Mouse (Mus musculus) CH12.LX (cell line): ENCODE measurements around the gene Bcl2l15. TPM values are rescaled to one million over a fixed set of nuclear protein-coding genes. Genes with fewer than 3 reads are reported as not detected.
"Not testable (repeated sequence)": the region's sequence is repeated elsewhere in the genome, so short reads cannot be mapped to it uniquely, and the experiment has no call there.

Experiments used
- DNase-seq: peaks from one replicate; pipeline ENCODE4 v3.0.0-alpha.2; 2013; ENCODE audit errors: extremely low read depth
- H3K27ac ChIP-seq: 2 replicates; pipeline ENCODE4 v1.5.1; 2012; ENCODE audit warnings: low read depth, mild to moderate bottlenecking, control low read depth, moderate library complexity; ENCODE audit not compliant: insufficient read depth
- H3K27me3 ChIP-seq: replicated peaks from 2 replicates; pipeline ENCODE3; 2012; ENCODE audit warnings: inconsistent platforms
- H3K36me3 ChIP-seq, 2 experiments: replicated peaks in 1 of 2; 2 replicates each; pipeline versions ENCODE3 to v1.6.1; 2012; ENCODE audit warnings: inconsistent platforms in 1 of 2, low read length in 1 of 2, mild to moderate bottlenecking in 1 of 2, mixed read lengths in 1 of 2, moderate library complexity in 1 of 2; ENCODE audit not compliant: control insufficient read depth in 1 of 2, insufficient read depth in 1 of 2
- H3K4me1 ChIP-seq, 2 experiments: 2 replicates each; pipeline ENCODE4 v1.6.1; 2012; ENCODE audit warnings: inconsistent platforms in 1 of 2, moderate library complexity in 1 of 2; ENCODE audit not compliant: insufficient read depth in 2 of 2, control insufficient read depth in 1 of 2
- H3K4me2 ChIP-seq: 2 replicates; pipeline ENCODE4 v1.6.1; 2012; ENCODE audit warnings: low read depth, mild to moderate bottlenecking, control low read depth; ENCODE audit not compliant: poor library complexity, insufficient read depth, severe bottlenecking
- H3K4me3 ChIP-seq, 3 experiments: fragments of 150-350 bp in 1 of 3; sonication (generic) in 1 of 3; replicated peaks in 1 of 3; 2 replicates each; pipeline versions ENCODE3 to v1.5.1; 2011 to 2012; ENCODE audit warnings: low read depth in 2 of 3, low read length in 2 of 3, mild to moderate bottlenecking in 2 of 3, moderate library complexity in 2 of 3, control low read depth in 1 of 3, improper control_type of control experiment in 1 of 3, inconsistent platforms in 1 of 3, mixed read lengths in 1 of 3; ENCODE audit not compliant: poor library complexity in 1 of 3
- H3K79me2 ChIP-seq: replicated peaks from 2 replicates; pipeline ENCODE4 v1.6.1; 2012; ENCODE audit warnings: mild to moderate bottlenecking, moderate library complexity; ENCODE audit not compliant: control insufficient read depth, poor library complexity, insufficient read depth, severe bottlenecking; ENCODE audit errors: extremely low read depth
- H3K9ac ChIP-seq: 2 replicates; pipeline ENCODE4 v1.6.1; 2012; ENCODE audit warnings: low read depth, mild to moderate bottlenecking, control low read depth, moderate library complexity; ENCODE audit not compliant: insufficient read depth
- H3K9me3 ChIP-seq: replicated peaks from 2 replicates; pipeline ENCODE3; 2012; ENCODE audit warnings: low read length, inconsistent platforms, mixed read lengths
- CHD1 ChIP-seq: IDR thresholded peaks from 2 replicates; pipeline ENCODE4 v1.6.1; 2012; ENCODE audit warnings: low read depth, low read length, improper control_type of control experiment, inconsistent platforms
- CTCF ChIP-seq, 2 experiments: IDR thresholded peaks in 1 of 2; conservative IDR thresholded peaks in 1 of 2; 2 replicates each; pipeline ENCODE4 v1.5.1; 2011 to 2012; ENCODE audit warnings: low read depth in 2 of 2, low read length in 2 of 2, improper control_type of control experiment in 1 of 2, inconsistent platforms in 1 of 2, mild to moderate bottlenecking in 1 of 2, moderate library complexity in 1 of 2
- ELF1 ChIP-seq: IDR thresholded peaks from 2 replicates; pipeline ENCODE4 v1.6.1; 2014; ENCODE audit warnings: low read depth, mild to moderate bottlenecking, inconsistent platforms, low read length, improper control_type of control experiment
- GABPA ChIP-seq: IDR thresholded peaks from 2 replicates; pipeline ENCODE4 v1.6.1; 2012; ENCODE audit warnings: low read depth, low read length, improper control_type of control experiment, inconsistent platforms; ENCODE audit not compliant: insufficient replicate concordance
- HCFC1 ChIP-seq: IDR thresholded peaks from 2 replicates; pipeline ENCODE4 v1.6.1; 2012; ENCODE audit warnings: low read depth, mild to moderate bottlenecking, inconsistent platforms, low read length, improper control_type of control experiment
- IRF4 ChIP-seq: IDR thresholded peaks from 2 replicates; pipeline ENCODE4 v1.6.1; 2014; ENCODE audit warnings: low read depth, mild to moderate bottlenecking, inconsistent platforms, low read length, improper control_type of control experiment
- JUND ChIP-seq: conservative IDR thresholded peaks from 2 replicates; pipeline ENCODE4 v1.6.1; 2011; ENCODE audit warnings: low read depth, low read length, improper control_type of control experiment
- MAFK ChIP-seq: IDR thresholded peaks from 2 replicates; pipeline ENCODE4 v1.6.1; 2011; ENCODE audit warnings: low read length, improper control_type of control experiment; ENCODE audit not compliant: insufficient replicate concordance
- MAZ ChIP-seq: IDR thresholded peaks from 2 replicates; pipeline ENCODE4 v1.6.1; 2012; ENCODE audit warnings: low read depth, mild to moderate bottlenecking, inconsistent platforms, low read length, improper control_type of control experiment, moderate library complexity
- MEF2A ChIP-seq: IDR thresholded peaks from 2 replicates; pipeline ENCODE4 v1.6.1; 2014; ENCODE audit warnings: low read depth, mild to moderate bottlenecking, inconsistent platforms, low read length, improper control_type of control experiment, borderline replicate concordance
- MYC ChIP-seq: IDR thresholded peaks from 2 replicates; pipeline ENCODE4 v1.6.1; 2011; ENCODE audit warnings: low read depth, mild to moderate bottlenecking, improper control_type of control experiment, low read length
- NELFE ChIP-seq: IDR thresholded peaks from 2 replicates; pipeline ENCODE4 v1.6.1; 2011; ENCODE audit warnings: low read depth, low read length, improper control_type of control experiment
- NRF1 ChIP-seq: IDR thresholded peaks from 2 replicates; pipeline ENCODE4 v1.6.1; 2014; ENCODE audit warnings: low read depth, mild to moderate bottlenecking, inconsistent platforms, low read length, improper control_type of control experiment, moderate library complexity
- POLR2AphosphoS2 ChIP-seq: IDR thresholded peaks from 2 replicates; pipeline ENCODE4 v1.6.1; 2011; ENCODE audit warnings: low read depth, low read length, improper control_type of control experiment
- RAD21 ChIP-seq: IDR thresholded peaks from 2 replicates; pipeline ENCODE4 v1.6.1; 2011; ENCODE audit warnings: low read depth, mild to moderate bottlenecking, low read length, improper control_type of control experiment, moderate library complexity
- TBP ChIP-seq: conservative IDR thresholded peaks from 2 replicates; pipeline ENCODE4 v1.6.1; 2011; ENCODE audit warnings: low read depth, low read length, improper control_type of control experiment
- TCF12 ChIP-seq: IDR thresholded peaks from 2 replicates; pipeline ENCODE4 v1.6.1; 2014; ENCODE audit warnings: low read depth, mild to moderate bottlenecking, inconsistent platforms, low read length, improper control_type of control experiment
- USF1 ChIP-seq: IDR thresholded peaks from 2 replicates; pipeline ENCODE4 v1.6.1; 2014; ENCODE audit warnings: low read depth, mild to moderate bottlenecking, inconsistent platforms, low read length, improper control_type of control experiment
- USF2 ChIP-seq: conservative IDR thresholded peaks from 2 replicates; pipeline ENCODE4 v1.6.1; 2011; ENCODE audit warnings: low read depth, low read length, improper control_type of control experiment
- ZC3H11A ChIP-seq: IDR thresholded peaks from 2 replicates; pipeline ENCODE4 v1.6.1; 2012; ENCODE audit warnings: low read depth, mild to moderate bottlenecking, inconsistent platforms, low read length, improper control_type of control experiment
- ZKSCAN1 ChIP-seq: IDR thresholded peaks from 2 replicates; pipeline ENCODE4 v1.6.1; 2012; ENCODE audit warnings: low read depth, inconsistent platforms, low read length, improper control_type of control experiment, borderline replicate concordance
- ZMIZ1 ChIP-seq: IDR thresholded peaks from 2 replicates; pipeline ENCODE4 v1.6.1; 2012; ENCODE audit warnings: low read depth, mild to moderate bottlenecking, inconsistent platforms, low read length, improper control_type of control experiment
- dilution Hi-C: fragments of 300-500 bp; cut with MboI; formaldehyde crosslinking; loops from 2 replicates; pipeline ENCODE4 v1.14.3; 2020; ENCODE audit warnings: low sequenced_read_pairs; ENCODE audit not compliant: extremely low pct_unique_long_range_greater_than_20kb, extremely low pct_ligation_motif_present
- in situ Hi-C: fragments of 300-500 bp; cut with MboI; formaldehyde crosslinking; loops from 3 replicates; pipeline ENCODE4 v1.14.3; 2019; ENCODE audit warnings: low sequenced_read_pairs, low pct_ligation_motif_present, low pct_unique_long_range_greater_than_20kb, mixed read lengths
- polyA plus RNA-seq: library from polyadenylated mRNA; unstranded; fragments of >175 nt; gene quantifications from 2 replicates; pipeline ENCODE4 v1.2.1, GENCODE M21; 2012; ENCODE audit warnings: low read depth; ENCODE audit not compliant: insufficient read length
- total RNA-seq, 2 experiments: library from RNA; depleted of rRNA; stranded (reverse); fragments of 300-350 nt in 1 of 2; fragments of >200 nt in 1 of 2; gene quantifications; 2 replicates each; pipeline ENCODE4 v1.2.3; 2012 to 2014

Gene Bcl2l15
- total and polyA plus RNA-seq, 3 experiments = 12.2 to 24.9 (median 23.0) TPM

DNA sequence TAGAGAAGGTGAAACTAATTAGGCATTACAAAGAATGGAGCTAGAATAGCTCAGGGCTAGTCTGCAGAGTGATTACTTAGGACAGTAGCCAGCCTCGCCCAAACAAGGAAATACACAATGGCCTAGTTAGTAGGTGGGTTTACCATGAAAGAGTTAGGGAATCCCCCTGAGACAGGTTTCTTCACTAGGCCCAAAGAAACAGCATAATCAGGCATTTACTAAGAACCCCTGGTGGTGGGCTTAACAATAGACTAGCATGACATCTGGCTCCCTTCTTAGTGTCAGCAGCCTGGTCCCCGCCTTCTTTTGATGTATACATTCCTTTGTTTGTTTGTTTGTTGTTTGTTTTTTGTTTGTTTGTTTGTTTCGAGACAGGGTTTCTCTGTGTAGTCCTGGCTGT, 7.8 kb downstream of the Bcl2l15 start:
- Histone ChIP-seq H3K36me3 (peaks cover 19 to 47% of the 10 kb centered on the region in 2 experiments), H3K9me3 (peaks cover 31% of the 10 kb centered on the region), H3K79me2 (peaks cover 30% of the 10 kb centered on the region), H3K4me1 (peaks cover 3 to 13% of the 10 kb centered on the region in 2 experiments; a peak in 3 of 4 replicates)
- H3K27ac ChIP-seq, DNase-seq, dilution Hi-C loops, H3K9ac ChIP-seq, H3K4me3 ChIP-seq, H3K4me2 ChIP-seq, H3K27me3 ChIP-seq: not testable (repeated sequence)
- in situ Hi-C loops = loop anchor here (25.0 kb wide), 1 partner anchor 247 kb away; no protein-coding TSS in a partner anchor

DNA sequence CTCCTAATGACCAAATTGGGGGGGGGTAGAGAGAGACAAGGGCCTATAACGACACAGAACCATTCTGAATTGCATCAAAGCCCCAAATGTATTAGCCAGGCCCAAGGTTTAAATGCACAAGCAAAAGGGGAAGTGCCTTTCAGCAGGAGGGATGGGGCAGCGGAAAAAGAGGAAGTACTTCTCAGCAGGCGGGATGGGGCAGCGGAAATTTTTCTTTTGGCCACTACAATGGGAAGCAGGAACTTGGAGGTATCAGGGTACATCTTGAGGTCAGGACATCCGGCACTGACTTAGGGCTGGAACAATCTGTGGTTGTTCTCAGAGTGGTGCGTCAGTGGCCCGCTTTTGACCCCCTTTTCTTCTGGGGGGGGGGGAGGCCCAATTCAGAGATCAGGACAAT, 8.5 kb downstream of the Bcl2l15 start:
- dilution Hi-C loops, H3K9ac ChIP-seq, DNase-seq, H3K4me2 ChIP-seq, H3K4me3 ChIP-seq, H3K27me3 ChIP-seq, H3K27ac ChIP-seq: not testable (repeated sequence)
- Histone ChIP-seq H3K36me3 (peaks cover 22 to 52% of the 10 kb centered on the region in 2 experiments), H3K9me3 (peaks cover 31% of the 10 kb centered on the region), H3K79me2 (peaks cover 30% of the 10 kb centered on the region), H3K4me1 (peaks cover 0 to 12% of the 10 kb centered on the region in 2 experiments; a peak in 1 of 4 replicates)
- in situ Hi-C loops = loop anchor here (25.0 kb wide), 1 partner anchor 246 kb away; no protein-coding TSS in a partner anchor

DNA sequence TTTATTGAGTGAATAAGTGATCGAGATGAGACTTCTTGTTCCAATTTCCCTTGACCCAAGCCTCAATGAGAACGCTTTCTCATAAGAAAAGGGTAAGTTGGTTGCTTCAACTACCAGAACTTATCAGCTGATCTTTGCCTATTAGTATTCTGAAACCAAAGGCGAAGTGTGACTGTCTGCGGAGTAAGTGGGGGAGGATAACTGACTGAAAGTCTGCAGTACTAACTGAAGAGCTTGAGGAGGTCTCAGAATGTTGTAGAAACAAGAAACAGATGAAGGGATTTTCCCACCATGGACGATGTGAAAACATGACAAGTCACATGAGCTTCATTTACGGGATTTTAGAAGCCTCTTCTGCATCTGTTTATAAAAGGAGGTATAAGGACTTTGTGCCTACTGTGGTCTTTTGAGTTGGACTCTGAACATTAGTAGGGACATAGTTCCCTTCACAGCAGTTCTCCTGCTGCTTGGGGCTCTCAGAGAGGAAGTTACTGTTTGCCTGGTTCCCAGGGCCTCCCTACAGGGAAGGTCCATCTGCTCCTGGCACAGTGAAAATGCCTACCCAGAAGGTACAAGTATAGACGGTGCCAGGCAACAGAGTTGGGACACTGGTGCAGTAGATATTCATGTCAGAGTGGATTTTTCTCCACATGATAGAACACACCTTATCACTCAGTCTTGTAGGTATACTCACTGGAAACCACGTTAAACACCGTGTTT, 18.4 kb downstream of the Bcl2l15 start:
- peak overlapping the region; percentile 100 for H3K27ac ChIP-seq
- in situ Hi-C loops = no loop called here
- peak; percentile 90 for DNase-seq
- no peaks in the 10 kb centered on the region for H3K27me3 ChIP-seq
- peak overlapping the region; percentile 82 for H3K9ac ChIP-seq
- peaks cover 12 to 33% of the 10 kb centered on the region in 2 experiments for H3K36me3 ChIP-seq
- H3K4me2 ChIP-seq = peak overlapping the region; percentile 100
- peaks cover 5 to 75% of the 10 kb centered on the region in 2 experiments; a peak in 3 of 4 replicates for H3K4me1 ChIP-seq
- H3K4me3 ChIP-seq = peak overlapping the region; percentile 38 to 63 (median 44)
- no peaks in the 10 kb centered on the region for H3K9me3 ChIP-seq
- H3K79me2 ChIP-seq = peaks cover 18% of the 10 kb centered on the region
- dilution Hi-C loops = no loop called here
- TF ChIP-seq TBP = peak; percentile 91; the same call in 1 of the 2 replicates
- TF ChIP-seq POLR2AphosphoS2 = no peak
- no peak; the same call in 1 of the 2 replicates for TF ChIP-seq ZKSCAN1
- no peak for TF ChIP-seq GABPA
- TF ChIP-seq ZMIZ1 = no peak; the same call in 1 of the 2 replicates
- TF ChIP-seq CTCF (conservative IDR thresholded peaks at IDR 0.05 in 1 of 2, IDR thresholded peaks at IDR 0.05 in 1 of 2; ENCODE audit: low read depth in 2 of 2, low read length in 2 of 2) = no peak
- TF ChIP-seq MAFK = peak; percentile 39; the same call in 1 of the 2 replicates
- peak; percentile 30; the same call in 1 of the 2 replicates for TF ChIP-seq HCFC1
- 0 out of 2 replicates have a peak, but pooled peaks have one; percentile 52 for TF ChIP-seq TCF12
- peak; percentile 53 for TF ChIP-seq USF2
- TF ChIP-seq JUND = peak; percentile 56
- TF ChIP-seq MEF2A = no peak; the same call in 1 of the 2 replicates
- no peak for TF ChIP-seq ZC3H11A
- peak; percentile 89 for TF ChIP-seq IRF4
- 0 out of 2 replicates have a peak, but pooled peaks have one; percentile 51 for TF ChIP-seq MAZ
- TF ChIP-seq ELF1 = 0 out of 2 replicates have a peak, but pooled peaks have one; percentile 17
- peak; percentile 68 for TF ChIP-seq USF1
- TF ChIP-seq NELFE = peak; percentile 28; the same call in 1 of the 2 replicates
- no peak for TF ChIP-seq RAD21
- TF ChIP-seq CHD1 = no peak; the same call in 1 of the 2 replicates
- TF ChIP-seq NRF1 = no peak
- TF ChIP-seq MYC = peak; percentile 88
